Mouse (Mus musculus): ENCODE results near the gene Tnfsf14. TPM values are rescaled to one million over a fixed set of nuclear protein-coding genes. Genes with fewer than 3 reads are reported as not detected.

Tnfsf14 gene
- total RNA-seq, 2 experiments from 2014 or later, result 3.5 to 6.8 TPM

DNA sequence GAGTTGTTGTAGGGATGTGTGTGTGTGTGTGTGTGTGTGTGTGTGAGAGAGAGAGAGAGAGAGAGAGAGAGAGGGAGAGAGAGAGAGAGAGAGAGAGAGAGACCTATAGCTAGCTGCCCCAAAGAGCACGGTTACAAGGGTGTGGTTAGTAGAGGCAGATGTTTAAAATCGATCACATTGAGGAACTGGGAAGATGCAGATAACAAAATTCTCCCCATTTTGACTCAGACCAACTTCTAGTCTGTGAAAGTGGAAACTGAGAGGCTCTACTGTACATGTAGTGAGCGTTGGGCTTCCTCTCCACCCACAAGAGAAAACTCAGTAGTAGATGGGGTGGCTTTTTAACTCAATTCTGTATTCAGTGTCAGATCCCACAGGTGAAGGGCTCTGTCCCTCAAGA lies 54.3 kb downstream of the Tnfsf14 start:
- ATAC-seq (replicated peaks; ENCODE audit: poor library complexity), result peak; percentile 65

Other genes starting within 250 kb of the Tnfsf14 start
- not detected in 2 replicates for gene Acer1, start 212.1 kb downstream of the Tnfsf14 start, total RNA-seq (2015)
- not detected in 2 replicates for gene Acer1, start 212.1 kb downstream of the Tnfsf14 start, total RNA-seq (2017)
- gene Clpp, start 203.9 kb downstream of the Tnfsf14 start, total RNA-seq (2015), result 61.2 and 75.2 TPM in 2 replicates
- 80.5 and 84.9 TPM in 2 replicates for gene Clpp, start 203.9 kb downstream of the Tnfsf14 start, total RNA-seq (2017)
- 15.1 and 16.6 TPM in 2 replicates for gene Alkbh7, start 196.8 kb downstream of the Tnfsf14 start, total RNA-seq (2015)
- gene Alkbh7, start 196.8 kb downstream of the Tnfsf14 start, total RNA-seq (2017), result 15.0 and 19.8 TPM in 2 replicates
- gene Pspn, start 194.2 kb downstream of the Tnfsf14 start, total RNA-seq (2015), result not detected in 2 replicates
- gene Pspn, start 194.2 kb downstream of the Tnfsf14 start, total RNA-seq (2017), result not detected in 2 replicates
- 52.8 and 61.1 TPM in 2 replicates for gene Gtf2f1, start 182.9 kb downstream of the Tnfsf14 start, total RNA-seq (2015)
- gene Gtf2f1, start 182.9 kb downstream of the Tnfsf14 start, total RNA-seq (2017), result 120 and 142 TPM in 2 replicates
- not detected in 2 replicates for gene Gm17949, start 182.7 kb downstream of the Tnfsf14 start, total RNA-seq (2015)
- gene Gm17949, start 182.7 kb downstream of the Tnfsf14 start, total RNA-seq (2017), result not detected in 2 replicates
- 99.5 and 107 TPM in 2 replicates for gene Khsrp, start 162.7 kb downstream of the Tnfsf14 start, total RNA-seq (2015)
- gene Khsrp, start 162.7 kb downstream of the Tnfsf14 start, total RNA-seq (2017), result 68.5 and 89.2 TPM in 2 replicates
- not detected in 2 replicates for gene Slc25a41, start 152.5 kb downstream of the Tnfsf14 start, total RNA-seq (2015)
- not detected in 2 replicates for gene Slc25a41, start 152.5 kb downstream of the Tnfsf14 start, total RNA-seq (2017)
- not detected in 2 replicates for gene Crb3, start 135.1 kb downstream of the Tnfsf14 start, total RNA-seq (2015)
- not detected in 2 replicates for gene Crb3, start 135.1 kb downstream of the Tnfsf14 start, total RNA-seq (2017)
- 10.9 and 13.4 TPM in 2 replicates for gene Slc25a23, start 134.3 kb downstream of the Tnfsf14 start, total RNA-seq (2015)
- 1.6 and 2.0 TPM in 2 replicates for gene Slc25a23, start 134.3 kb downstream of the Tnfsf14 start, total RNA-seq (2017)
- gene Dennd1c, start 115.7 kb downstream of the Tnfsf14 start, total RNA-seq (2015), result 7.6 and 11.5 TPM in 2 replicates
- gene Dennd1c, start 115.7 kb downstream of the Tnfsf14 start, total RNA-seq (2017), result 3.5 and 8.8 TPM in 2 replicates
- not detected in 2 replicates for gene Tubb4a, start 106.4 kb downstream of the Tnfsf14 start, total RNA-seq (2015)
- gene Tubb4a, start 106.4 kb downstream of the Tnfsf14 start, total RNA-seq (2017), result 0.12 TPM in 1 of 2 replicates, not detected in the other
- 1.2 and 2.2 TPM in 2 replicates for gene Tnfsf9, start 88.9 kb downstream of the Tnfsf14 start, total RNA-seq (2015)
- gene Tnfsf9, start 88.9 kb downstream of the Tnfsf14 start, total RNA-seq (2017), result 0.27 and 0.29 TPM in 2 replicates
- gene Cd70, start 44.4 kb downstream of the Tnfsf14 start, total RNA-seq (2015), result not detected in 2 replicates
- gene Cd70, start 44.4 kb downstream of the Tnfsf14 start, total RNA-seq (2017), result not detected in 2 replicates
- 164 and 202 TPM in 2 replicates for gene C3, start 34.0 kb upstream of the Tnfsf14 start, total RNA-seq (2015)
- 211 and 263 TPM in 2 replicates for gene C3, start 34.0 kb upstream of the Tnfsf14 start, total RNA-seq (2017)
- 21.5 and 22.6 TPM in 2 replicates for gene Gpr108, start 54.3 kb upstream of the Tnfsf14 start, total RNA-seq (2015)
- 22.5 and 24.4 TPM in 2 replicates for gene Gpr108, start 54.3 kb upstream of the Tnfsf14 start, total RNA-seq (2017)
- gene Trip10, start 55.3 kb upstream of the Tnfsf14 start, total RNA-seq (2015), result 3.5 and 3.6 TPM in 2 replicates
- 7.9 and 8.5 TPM in 2 replicates for gene Trip10, start 55.3 kb upstream of the Tnfsf14 start, total RNA-seq (2017)
- 79.5 and 87.2 TPM in 2 replicates for gene Vav1, start 84.9 kb upstream of the Tnfsf14 start, total RNA-seq (2015)
- gene Vav1, start 84.9 kb upstream of the Tnfsf14 start, total RNA-seq (2017), result 286 and 303 TPM in 2 replicates
- gene Adgre1, start 164.5 kb upstream of the Tnfsf14 start, total RNA-seq (2015), result 4.7 and 5.5 TPM in 2 replicates
- gene Adgre1, start 164.5 kb upstream of the Tnfsf14 start, total RNA-seq (2017), result 10.7 and 14.8 TPM in 2 replicates